Mouse (Mus musculus): ENCODE measurements at regions not wholly inside any gene's neighbourhood (a gene's known extent, or its start where the extent isn't known, plus 50 kb on each side); places are given as distances from the start of the nearest gene placed in this dataset.

GRCm38 (mm10) chr4:152756535-152756934 is 278.9 kb upstream of the Kcnab2 start:
- no peak for DNase-seq (ENCODE audit: extremely low read depth, low read depth, low spot score)
- Histone ChIP-seq H3K9ac (ENCODE audit: low read depth, low read length) (no peak overlapping the region), H3K4me3 (ENCODE audit: insufficient read depth, low read depth, low read length) (no peak overlapping the region), H3K27ac (replicated peaks; ENCODE audit: insufficient read depth, low read depth, low read length) (no peak overlapping the region), H3K4me1 (ENCODE audit: control insufficient read depth, insufficient read depth, low read length) (no peaks in the 10 kb centered on the region), H3K36me3 (ENCODE audit: control insufficient read depth, insufficient read depth, low read length) (no peaks in the 10 kb centered on the region), H3K27me3 (ENCODE audit: control insufficient read depth, insufficient read depth, low read length) (no peaks in the 10 kb centered on the region), H3K79me2 (ENCODE audit: control insufficient read depth, insufficient read depth, low read length) (no peaks in the 10 kb centered on the region)
- 84% methylated on average over 10 of the region's 10 CpGs for WGBS
- TF ChIP-seq CTCF (IDR thresholded peaks at IDR 0.05; ENCODE audit: low read depth, low read length) (no peak), POLR2A (IDR thresholded peaks at IDR 0.05; ENCODE audit: extremely low read depth, insufficient read depth, low read length) (no peak)

- Histone ChIP-seq H3K27ac (replicated peaks; ENCODE audit: insufficient read depth, low read depth, low read length) (no peak overlapping the region), H3K27me3 (ENCODE audit: control insufficient read depth, insufficient read depth, low read length) (no peaks in the 10 kb centered on the region), H3K4me1 (ENCODE audit: control insufficient read depth, insufficient read depth, low read length) (no peaks in the 10 kb centered on the region), H3K9ac (ENCODE audit: low read depth, low read length) (no peak overlapping the region), H3K79me2 (ENCODE audit: control insufficient read depth, insufficient read depth, low read length) (no peaks in the 10 kb centered on the region), H3K4me3 (ENCODE audit: insufficient read depth, low read depth, low read length) (no peak overlapping the region), H3K36me3 (ENCODE audit: control insufficient read depth, insufficient read depth, low read length) (no peaks in the 10 kb centered on the region)
- 83% methylated on average over 8 of the region's 8 CpGs for whole genome bisulfite sequencing
- no peak for DNase-seq (ENCODE audit: extremely low read depth, low read depth, low spot score)
- no peak for TF ChIP-seq CTCF (IDR thresholded peaks at IDR 0.05; ENCODE audit: low read depth, low read length)
- no peak for TF ChIP-seq POLR2A (IDR thresholded peaks at IDR 0.05; ENCODE audit: extremely low read depth, insufficient read depth, low read length)
Observed at GRCm38 (mm10) chr4:152755756-152756155, 278.1 kb upstream of the Kcnab2 start.

GRCm38 (mm10) chr4:152744366-152744765 is 266.7 kb upstream of the Kcnab2 start:
- DNase-seq (ENCODE audit: extremely low read depth, low read depth, low spot score), result no peak
- no peak overlapping the region for H3K4me3 ChIP-seq (ENCODE audit: insufficient read depth, low read depth, low read length)
- TF ChIP-seq POLR2A (IDR thresholded peaks at IDR 0.05; ENCODE audit: extremely low read depth, insufficient read depth, low read length) (no peak), CTCF (IDR thresholded peaks at IDR 0.05; ENCODE audit: low read depth, low read length) (no peak)
- no peaks in the 10 kb centered on the region for H3K27me3 ChIP-seq (ENCODE audit: control insufficient read depth, insufficient read depth, low read length)
- WGBS, result 44% methylated on average over 11 of the region's 11 CpGs
- peaks cover 2% of the 10 kb centered on the region; the same call in 1 of the 2 replicates for H3K4me1 ChIP-seq (ENCODE audit: control insufficient read depth, insufficient read depth, low read length)
- no peaks in the 10 kb centered on the region for H3K79me2 ChIP-seq (ENCODE audit: control insufficient read depth, insufficient read depth, low read length)
- no peaks in the 10 kb centered on the region for H3K36me3 ChIP-seq (ENCODE audit: control insufficient read depth, insufficient read depth, low read length)
- H3K27ac ChIP-seq (replicated peaks; ENCODE audit: insufficient read depth, low read depth, low read length), result no peak overlapping the region
- no peak overlapping the region for H3K9ac ChIP-seq (ENCODE audit: low read depth, low read length)

GRCm38 (mm10) chr4:152733017-152733416 is 255.3 kb upstream of the Kcnab2 start:
- Histone ChIP-seq H3K79me2 (ENCODE audit: control insufficient read depth, insufficient read depth, low read length) (no peaks in the 10 kb centered on the region), H3K9ac (ENCODE audit: low read depth, low read length) (no peak overlapping the region), H3K4me3 (ENCODE audit: insufficient read depth, low read depth, low read length) (no peak overlapping the region), H3K36me3 (ENCODE audit: control insufficient read depth, insufficient read depth, low read length) (no peaks in the 10 kb centered on the region), H3K27me3 (ENCODE audit: control insufficient read depth, insufficient read depth, low read length) (peaks cover 3% of the 10 kb centered on the region; the same call in 1 of the 2 replicates), H3K27ac (replicated peaks; ENCODE audit: insufficient read depth, low read depth, low read length) (no peak overlapping the region), H3K4me1 (ENCODE audit: control insufficient read depth, insufficient read depth, low read length) (no peaks in the 10 kb centered on the region)
- 70% methylated on average over 2 of the region's 2 CpGs for WGBS
- no peak for DNase-seq (ENCODE audit: extremely low read depth, low read depth, low spot score)
- TF ChIP-seq POLR2A (IDR thresholded peaks at IDR 0.05; ENCODE audit: extremely low read depth, insufficient read depth, low read length), result no peak

GRCm38 (mm10) chr4:152731988-152732387 is 254.3 kb upstream of the Kcnab2 start:
- no peaks in the 10 kb centered on the region for H3K36me3 ChIP-seq (ENCODE audit: control insufficient read depth, insufficient read depth, low read length)
- H3K4me1 ChIP-seq (ENCODE audit: control insufficient read depth, insufficient read depth, low read length), result no peaks in the 10 kb centered on the region
- no peaks in the 10 kb centered on the region for H3K79me2 ChIP-seq (ENCODE audit: control insufficient read depth, insufficient read depth, low read length)
- 74% methylated on average over 10 of the region's 10 CpGs for WGBS
- H3K9ac ChIP-seq (ENCODE audit: low read depth, low read length), result no peak overlapping the region
- H3K4me3 ChIP-seq (ENCODE audit: insufficient read depth, low read depth, low read length), result no peak overlapping the region
- DNase-seq (ENCODE audit: extremely low read depth, low read depth, low spot score), result peak; percentile 5
- H3K27ac ChIP-seq (replicated peaks; ENCODE audit: insufficient read depth, low read depth, low read length), result no peak overlapping the region
- peaks cover 3% of the 10 kb centered on the region; the same call in 1 of the 2 replicates for H3K27me3 ChIP-seq (ENCODE audit: control insufficient read depth, insufficient read depth, low read length)
- TF ChIP-seq CTCF (IDR thresholded peaks at IDR 0.05; ENCODE audit: low read depth, low read length), result peak; percentile 50; the same call in 1 of the 2 replicates
- no peak for TF ChIP-seq POLR2A (IDR thresholded peaks at IDR 0.05; ENCODE audit: extremely low read depth, insufficient read depth, low read length)

GRCm38 (mm10) chr4:152731082-152731720 is 253.5 kb upstream of the Kcnab2 start:
- H3K4me3 ChIP-seq (ENCODE audit: insufficient read depth, low read depth, low read length), result no peak overlapping the region
- peaks cover 3% of the 10 kb centered on the region; the same call in 1 of the 2 replicates for H3K27me3 ChIP-seq (ENCODE audit: control insufficient read depth, insufficient read depth, low read length)
- no peak for TF ChIP-seq CTCF (IDR thresholded peaks at IDR 0.05; ENCODE audit: low read depth, low read length)
- TF ChIP-seq POLR2A (IDR thresholded peaks at IDR 0.05; ENCODE audit: extremely low read depth, insufficient read depth, low read length), result no peak
- H3K9ac ChIP-seq (ENCODE audit: low read depth, low read length), result no peak overlapping the region
- DNase-seq (ENCODE audit: extremely low read depth, low read depth, low spot score), result no peak
- no peak overlapping the region for H3K27ac ChIP-seq (replicated peaks; ENCODE audit: insufficient read depth, low read depth, low read length)
- no peaks in the 10 kb centered on the region for H3K79me2 ChIP-seq (ENCODE audit: control insufficient read depth, insufficient read depth, low read length)
- no peaks in the 10 kb centered on the region for H3K36me3 ChIP-seq (ENCODE audit: control insufficient read depth, insufficient read depth, low read length)
- H3K4me1 ChIP-seq (ENCODE audit: control insufficient read depth, insufficient read depth, low read length), result no peaks in the 10 kb centered on the region
- 43% methylated on average over 10 of the region's 10 CpGs for WGBS

All from liver, adult 2 months (tissue).